Mouse (Mus musculus) stomach, postnatal 0 days (tissue): ENCODE data around the gene P3h1.

ENCODE experiments used
- CTCF ChIP-seq: IDR thresholded peaks from 2 replicates; pipeline ENCODE4 v1.5.1; 2016; ENCODE audit warnings: antibody characterized with exemption, low read depth, mild to moderate bottlenecking, moderate library complexity
- EP300 ChIP-seq: optimal IDR thresholded peaks from 2 replicates; pipeline ENCODE3; 2016; ENCODE audit warnings: antibody characterized with exemption

DNA sequence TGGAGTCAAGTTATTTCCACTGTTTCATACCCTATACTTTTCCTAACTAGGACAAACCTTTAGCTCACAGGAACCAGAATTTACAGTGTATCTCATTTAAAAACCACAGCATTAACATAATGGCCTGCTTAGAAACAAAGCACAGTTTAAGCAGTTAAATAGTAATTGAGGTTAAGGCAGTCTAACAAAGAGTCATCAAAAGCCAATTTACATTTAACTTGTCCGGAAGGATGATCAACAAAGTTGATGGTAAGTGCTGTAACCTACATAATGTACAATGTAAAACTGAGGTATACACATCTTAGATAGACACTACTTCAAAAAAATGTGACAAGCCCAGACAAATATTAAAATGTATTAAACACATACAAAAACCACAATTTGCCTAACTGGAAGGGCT, 59.2 kb downstream of the P3h1 start:
- TF ChIP-seq CTCF (no peak), EP300 (no peak)
